Mouse (Mus musculus) c-Kit-positive CD71-positive TER-119-negative erythroid progenitor cells, embryonic 14.5 days (primary cell): Measurements from ENCODE around the gene Ilf3.

ENCODE experiments used
- DNase-seq: peaks from one replicate; pipeline ENCODE4 v3.0.0-alpha.2; 2013; ENCODE audit warnings: low read depth

Ilf3 gene

DNA sequence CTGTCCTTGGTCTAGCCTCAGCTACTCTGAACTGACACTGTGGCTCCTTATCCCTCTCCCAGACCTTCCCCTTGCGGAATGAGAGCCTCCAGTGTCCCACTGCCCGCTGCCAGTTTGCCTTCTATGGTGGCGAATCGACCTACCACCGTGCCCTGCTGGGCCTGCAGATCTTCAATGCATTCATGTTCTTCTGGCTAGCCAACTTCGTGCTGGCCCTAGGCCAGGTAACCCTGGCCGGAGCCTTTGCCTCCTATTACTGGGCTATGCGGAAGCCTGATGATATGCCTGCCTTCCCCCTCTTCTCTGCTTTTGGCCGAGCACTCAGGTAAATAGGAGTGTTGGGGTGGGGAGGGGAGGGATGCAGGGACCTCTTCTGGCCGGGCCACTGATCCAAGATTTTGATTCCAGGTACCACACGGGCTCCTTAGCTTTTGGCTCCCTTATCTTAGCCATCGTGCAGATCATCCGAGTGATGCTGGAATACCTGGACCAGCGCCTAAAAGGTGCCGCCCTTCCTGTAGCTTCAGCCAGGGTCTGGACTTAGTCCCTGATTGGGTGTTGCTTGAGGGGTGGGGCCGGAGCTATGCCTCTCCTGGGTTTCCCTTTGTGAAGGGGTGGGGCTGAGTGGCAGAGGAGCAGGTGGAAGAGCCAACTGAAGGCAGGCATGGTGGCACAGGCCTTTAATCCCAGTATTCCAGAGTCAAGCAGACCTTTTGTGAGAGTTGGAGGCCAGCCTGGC is 20.9 kb upstream of the Ilf3 start:
- no peak for DNase-seq

DNA sequence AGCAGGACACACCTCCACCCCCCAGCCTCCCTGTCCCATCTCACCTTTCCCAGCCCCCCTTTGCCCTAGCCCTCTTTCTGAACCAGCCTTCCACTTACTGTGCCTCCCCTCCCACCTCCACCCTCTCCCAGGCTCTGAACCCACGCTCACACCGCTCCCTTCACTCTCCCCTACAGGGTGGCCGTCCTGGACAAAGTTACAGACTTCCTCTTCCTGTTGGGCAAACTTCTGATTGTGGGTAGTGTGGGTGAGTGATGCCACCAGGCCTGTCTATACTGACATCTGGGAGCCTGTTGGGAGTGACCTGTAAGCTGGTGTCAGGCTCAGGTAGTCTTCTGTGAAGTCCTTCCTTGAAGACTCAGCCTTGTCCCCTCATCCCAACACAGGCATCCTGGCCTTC is 19.5 kb upstream of the Ilf3 start:
- no peak for DNase-seq

DNA sequence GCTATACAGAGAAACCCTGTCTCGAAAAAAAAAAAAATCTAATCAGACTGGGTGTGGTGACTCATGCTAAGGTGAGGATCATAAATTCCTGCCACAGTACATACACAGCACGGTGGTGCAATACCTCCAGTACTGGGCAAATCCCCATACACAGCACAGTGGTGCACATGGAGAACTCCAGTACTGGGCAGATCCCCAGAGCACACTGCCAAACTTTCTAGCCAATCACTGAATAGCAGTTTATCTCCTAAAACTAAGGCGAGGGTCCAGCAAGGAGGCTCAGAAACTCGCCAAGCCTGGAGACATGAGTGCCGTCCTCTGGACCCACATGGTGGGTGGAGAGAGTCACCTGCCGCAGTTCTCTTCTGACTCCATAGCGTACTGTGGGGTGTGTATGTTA is 16.5 kb upstream of the Ilf3 start:
- no peak for DNase-seq

DNA sequence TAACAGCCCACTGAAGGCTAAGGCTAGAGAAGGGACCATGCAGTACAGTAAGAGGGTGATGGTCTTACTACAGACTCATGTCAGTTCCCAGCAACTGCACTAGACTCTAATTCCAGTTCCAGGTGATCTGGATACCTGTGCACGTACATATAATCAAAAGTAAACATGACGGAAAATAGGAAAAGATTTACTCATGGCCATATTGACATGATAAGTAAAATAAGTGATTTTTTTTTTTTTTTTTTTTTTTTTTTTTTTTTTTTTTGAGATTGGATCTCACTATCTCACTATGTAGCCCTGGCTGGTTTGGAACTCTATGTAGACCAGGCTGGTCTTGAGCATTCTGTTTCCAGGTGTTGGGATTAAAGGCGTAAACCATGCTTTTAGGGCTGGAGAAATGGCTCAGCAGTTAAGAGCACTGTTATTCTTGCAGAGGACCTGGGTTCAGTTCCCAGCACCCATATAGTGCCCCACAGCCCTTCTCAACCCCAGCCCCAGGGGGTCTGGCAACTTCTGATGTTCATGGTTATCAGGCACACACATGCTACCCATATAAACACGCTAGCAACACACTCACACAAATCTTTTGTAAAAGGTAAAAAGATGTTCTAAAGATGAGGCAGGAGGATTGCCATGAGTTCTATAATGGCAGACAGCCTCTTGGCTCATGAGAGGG is 15.8 kb upstream of the Ilf3 start:
- no peak for DNase-seq

DNA sequence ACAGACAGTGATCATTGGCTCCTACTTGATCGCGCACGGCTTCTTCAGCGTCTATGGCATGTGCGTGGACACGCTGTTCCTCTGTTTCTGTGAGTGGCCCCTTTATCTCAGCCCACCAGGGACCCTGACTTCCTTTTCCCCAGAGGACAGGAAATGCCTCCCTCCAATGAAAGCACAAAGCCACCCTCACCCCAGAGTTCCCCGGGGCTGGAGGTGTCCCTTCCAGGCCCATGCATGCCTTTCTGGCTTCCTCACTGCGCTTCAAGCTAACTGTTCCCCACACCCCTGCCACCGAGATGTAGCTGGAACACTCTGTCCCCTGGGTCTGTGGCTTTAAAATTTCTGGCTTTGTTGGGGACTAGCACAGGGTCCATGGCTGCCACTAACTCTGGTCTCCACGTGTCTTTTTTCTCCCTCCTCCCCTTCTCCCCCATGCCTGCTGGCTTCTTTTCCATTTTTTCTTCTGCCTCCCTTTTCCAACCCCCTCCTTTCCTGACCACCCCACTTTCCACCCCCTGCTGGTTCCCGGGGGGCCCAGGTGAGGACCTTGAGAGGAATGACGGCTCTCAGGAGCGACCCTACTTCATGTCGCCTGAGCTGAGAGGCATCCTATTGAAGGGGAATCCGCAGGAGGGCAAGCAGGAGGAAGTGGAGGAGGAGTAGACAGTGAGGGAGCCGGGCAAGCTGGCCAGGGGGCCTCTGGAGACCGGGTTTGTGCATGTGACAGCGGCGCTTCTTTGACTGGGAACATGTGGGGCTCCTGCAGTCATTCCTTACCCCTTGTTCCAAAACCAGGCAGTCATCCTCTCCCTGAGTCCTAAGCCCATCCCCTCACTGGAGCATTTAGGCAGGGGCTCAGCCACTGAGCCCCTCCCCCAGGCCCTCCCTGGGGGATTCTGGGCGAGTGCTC is 15.0 kb upstream of the Ilf3 start:
- no peak for DNase-seq

DNA sequence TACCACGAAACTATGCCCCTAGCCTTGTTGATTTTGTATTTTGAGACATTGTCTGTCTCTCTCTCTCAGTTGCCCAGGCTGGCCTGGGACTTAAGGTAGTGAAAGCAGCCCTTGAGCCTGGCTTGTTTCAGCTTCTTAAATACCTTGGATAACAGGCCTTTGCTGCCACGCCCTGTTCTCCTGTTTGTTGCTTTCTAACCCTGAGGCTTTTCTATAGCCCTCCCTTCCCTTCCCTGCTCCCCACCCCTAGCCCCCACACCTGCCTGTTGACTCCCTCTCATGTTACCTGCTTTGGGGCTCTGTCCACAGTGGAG is 14.3 kb upstream of the Ilf3 start:
- no peak for DNase-seq

DNA sequence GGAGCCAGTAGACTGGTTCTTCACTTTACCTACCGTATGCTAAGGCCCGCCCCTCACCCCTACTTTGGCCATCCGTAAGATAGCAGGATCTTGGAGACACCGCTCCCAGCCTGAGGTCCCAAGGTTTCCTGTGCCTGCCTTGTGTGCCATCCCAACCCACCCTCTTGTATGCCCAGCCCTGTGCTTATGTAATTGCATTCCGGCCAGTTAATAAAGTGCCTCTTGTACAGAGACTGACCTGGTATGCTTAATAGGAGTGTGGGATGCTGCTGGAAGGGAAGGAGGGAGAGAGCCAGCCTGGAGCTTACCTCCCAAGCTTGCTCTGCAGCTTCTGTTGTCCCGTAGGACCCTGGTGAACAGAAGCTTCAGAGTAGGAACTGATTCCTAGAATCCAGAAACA is 12.9 kb upstream of the Ilf3 start:
- no peak for DNase-seq

DNA sequence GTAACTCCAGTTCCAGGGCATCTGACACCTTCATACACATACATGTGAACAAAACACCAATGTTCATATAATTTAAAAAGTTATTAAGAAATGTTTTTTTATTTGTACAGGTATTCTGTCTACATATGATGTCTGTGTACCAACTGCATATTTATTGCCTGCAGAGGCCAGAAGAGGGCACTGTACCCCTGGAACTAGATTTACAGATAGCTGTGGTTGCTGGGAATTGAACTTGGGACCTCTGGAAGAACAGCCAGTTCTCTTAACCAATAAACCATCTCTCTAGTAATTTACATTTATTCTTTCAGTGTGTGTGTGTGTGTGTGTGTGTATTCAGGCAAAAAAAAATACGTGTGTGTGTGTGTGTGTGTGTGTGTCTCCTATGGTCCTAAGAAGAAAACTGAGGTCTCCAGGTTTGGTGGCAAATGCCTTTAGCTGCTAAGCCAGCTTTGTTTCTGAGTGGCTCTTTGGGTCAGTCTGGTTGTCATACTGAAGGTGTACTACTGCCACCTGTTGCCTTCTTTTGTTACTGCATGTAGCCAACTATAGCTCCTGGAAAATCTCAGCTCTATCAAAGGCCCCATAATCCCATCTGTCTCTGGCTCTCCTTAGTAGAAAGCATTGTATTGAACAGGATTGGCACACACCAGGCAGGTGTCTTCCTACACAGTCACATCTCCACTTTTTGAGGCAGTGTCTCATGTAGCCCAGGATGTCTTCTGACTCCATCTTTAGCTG is 10.5 kb upstream of the Ilf3 start:
- peak; percentile 63 for DNase-seq

DNA sequence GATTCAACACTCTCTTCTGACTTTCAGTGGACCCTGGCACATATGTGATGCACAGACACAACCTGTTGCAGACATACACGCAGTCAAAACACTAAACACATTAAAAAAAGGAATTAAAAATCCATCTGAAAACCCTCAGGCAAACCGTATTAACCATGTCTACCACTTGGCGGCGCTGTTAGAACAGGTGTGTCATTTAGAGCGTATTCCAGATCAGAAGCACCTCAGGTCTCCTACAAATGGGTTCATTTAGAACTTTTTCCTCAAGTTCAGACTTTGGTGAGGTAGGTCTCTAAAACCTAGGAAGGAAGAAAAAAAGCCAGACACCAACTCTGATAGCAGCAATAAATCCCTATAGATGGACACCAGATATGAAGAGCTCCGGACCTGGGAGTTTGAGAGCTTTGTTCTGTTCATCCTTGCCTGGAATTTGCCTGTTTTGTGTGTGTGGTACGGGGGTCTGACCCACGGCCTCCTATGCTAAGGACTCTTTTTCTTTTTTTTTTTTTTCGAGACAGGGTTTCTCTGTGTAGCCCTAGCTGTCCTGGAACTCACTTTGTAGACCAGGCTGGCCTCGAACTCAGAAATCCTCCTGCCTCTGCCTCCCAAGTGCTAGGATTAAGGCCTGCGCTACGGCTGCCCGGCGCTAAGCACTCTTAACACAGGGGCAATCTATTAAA is 990 bp upstream of the Ilf3 start:
- peak; percentile 82 for DNase-seq

DNA sequence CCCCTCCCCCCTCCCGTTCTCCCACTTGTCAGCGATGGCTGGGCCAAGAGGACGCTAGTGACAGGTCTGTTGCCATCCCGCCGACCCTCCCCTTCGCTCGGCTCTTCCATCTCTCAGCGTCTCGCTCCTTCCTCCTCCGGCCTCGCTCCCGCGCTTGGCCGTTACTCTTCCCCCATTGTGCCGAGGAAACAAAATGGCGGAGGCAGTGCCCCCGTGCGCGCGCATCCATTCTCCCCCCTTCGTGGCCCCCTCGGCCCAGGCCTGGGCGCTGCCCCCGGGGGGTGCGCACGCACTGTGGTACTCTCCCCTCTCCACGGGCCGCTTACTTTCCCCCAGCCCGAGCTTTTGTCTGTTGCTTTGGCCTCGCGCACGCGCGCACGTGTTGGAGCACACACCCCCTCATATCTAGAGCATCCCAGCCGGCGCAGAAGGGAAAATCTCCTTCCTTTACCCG is 487 bp downstream of the Ilf3 start:
- no peak for DNase-seq

DNA sequence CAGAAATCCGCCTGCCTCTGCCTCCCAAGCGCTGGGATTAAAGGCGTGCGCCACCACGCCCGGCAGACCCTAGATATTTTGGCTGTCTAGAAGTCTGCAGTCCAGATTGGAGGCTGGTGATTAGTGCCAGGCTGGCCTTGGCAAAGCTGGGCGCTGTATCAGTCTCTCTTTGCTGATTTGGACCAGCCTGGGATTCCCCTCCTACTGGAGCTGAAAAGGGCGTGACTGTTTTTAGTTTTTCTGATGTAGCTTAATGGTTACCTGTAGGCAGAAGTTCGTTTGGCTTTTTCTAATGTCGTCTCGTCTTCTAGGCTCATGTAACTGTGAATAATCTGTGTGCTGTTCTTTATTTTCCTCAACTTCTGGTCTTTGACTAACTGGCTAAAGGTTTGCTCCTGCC is 1.4 kb downstream of the Ilf3 start:
- DNase-seq, result no peak

DNA sequence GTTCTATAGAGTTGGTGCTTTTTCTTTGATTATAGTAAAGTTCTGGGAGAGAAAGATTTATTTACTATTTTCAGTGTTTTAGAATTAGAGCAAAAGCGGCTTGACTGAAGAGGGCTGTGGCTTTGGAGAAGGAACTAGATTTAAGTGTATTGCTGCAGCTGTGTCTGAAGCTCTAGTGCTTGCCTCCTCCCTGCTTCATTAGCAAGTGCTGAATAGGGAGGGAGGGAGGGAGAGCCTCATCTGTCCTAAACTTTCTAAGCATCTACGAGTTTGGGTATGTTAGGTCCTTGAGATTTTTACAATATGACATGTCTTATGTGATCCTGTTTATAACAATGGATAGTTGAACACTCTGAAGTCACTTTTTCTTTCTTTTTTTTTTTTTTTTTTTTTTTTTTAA is 3.2 kb downstream of the Ilf3 start:
- DNase-seq, result no peak

DNA sequence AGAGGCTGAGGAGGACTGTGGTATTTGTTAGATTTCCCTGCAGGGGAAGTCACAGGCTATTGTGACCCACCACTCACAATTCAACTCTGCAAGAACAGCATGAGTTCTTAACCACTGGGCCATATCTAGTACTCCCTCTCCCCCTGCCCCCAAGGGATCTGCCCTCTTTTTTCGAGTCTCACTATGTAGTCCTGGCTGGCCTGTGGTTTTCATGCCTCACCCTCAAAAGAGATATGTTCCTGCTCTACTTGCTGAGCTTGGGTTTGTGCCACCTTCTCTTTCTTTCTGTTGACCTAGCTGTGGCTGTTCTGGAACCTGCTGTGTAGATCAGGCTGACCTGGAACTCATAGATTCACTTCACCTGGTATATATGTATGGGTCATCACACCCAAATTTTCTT is 4.8 kb downstream of the Ilf3 start:
- DNase-seq, result no peak

DNA sequence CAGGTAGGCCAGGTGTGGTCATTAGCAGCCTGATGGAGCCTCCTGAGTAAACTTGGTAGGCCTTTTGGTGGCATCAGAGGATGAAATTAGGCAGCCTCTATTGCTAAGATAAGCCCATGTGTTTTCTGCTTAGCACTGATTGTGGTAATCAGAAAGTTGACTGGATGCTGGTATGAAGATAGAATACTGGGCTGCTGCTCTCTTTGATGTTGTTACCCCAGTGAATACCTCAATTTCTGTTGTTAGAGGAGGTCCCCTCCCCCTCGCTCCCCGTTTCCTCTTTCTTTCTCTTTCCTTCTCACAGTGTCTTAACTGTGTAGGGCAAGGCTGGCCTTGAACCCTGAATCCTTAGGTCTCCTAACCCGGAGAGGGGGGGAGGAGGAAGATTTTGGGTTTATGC is 11.5 kb downstream of the Ilf3 start:
- DNase-seq, result no peak

DNA sequence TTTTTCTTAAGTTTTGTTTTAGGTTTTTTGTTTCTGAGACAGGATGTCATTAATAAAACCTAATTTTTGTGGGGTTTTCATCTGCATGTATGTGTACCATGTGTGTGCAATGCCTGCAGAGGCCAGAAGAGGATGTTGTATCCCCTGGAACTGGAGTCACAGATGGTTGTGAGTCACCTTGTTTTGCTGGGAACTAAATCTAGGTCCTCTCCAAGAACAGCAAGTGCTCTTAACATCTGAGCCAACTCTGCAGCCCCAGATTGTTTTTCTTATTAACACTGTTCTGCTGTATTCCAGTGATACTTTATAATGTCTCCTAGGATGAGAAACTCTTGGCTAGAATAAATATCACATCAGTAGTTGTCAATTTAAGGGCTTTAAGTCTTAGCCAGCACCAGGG is 13.2 kb downstream of the Ilf3 start:
- DNase-seq, result no peak

DNA sequence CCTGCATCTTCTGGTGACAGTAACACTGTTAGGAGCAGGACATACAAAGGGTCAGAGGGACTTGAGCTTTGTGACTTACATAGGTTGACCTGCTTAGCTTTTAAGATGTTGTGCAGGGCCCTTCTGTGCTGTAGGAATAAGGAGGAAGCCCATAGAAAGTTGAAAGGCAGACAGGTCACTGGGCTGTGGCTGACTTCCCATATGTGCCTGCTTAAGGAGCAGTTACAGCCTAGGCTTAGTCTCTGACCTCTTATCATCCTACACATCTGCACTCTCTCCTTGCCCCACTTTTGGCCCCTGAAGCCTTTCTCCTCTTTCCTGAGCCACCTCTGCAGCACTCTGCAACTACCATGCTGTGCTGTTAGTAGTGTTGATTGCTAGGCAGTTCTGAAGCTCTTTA is 16.3 kb downstream of the Ilf3 start:
- no peak for DNase-seq

DNA sequence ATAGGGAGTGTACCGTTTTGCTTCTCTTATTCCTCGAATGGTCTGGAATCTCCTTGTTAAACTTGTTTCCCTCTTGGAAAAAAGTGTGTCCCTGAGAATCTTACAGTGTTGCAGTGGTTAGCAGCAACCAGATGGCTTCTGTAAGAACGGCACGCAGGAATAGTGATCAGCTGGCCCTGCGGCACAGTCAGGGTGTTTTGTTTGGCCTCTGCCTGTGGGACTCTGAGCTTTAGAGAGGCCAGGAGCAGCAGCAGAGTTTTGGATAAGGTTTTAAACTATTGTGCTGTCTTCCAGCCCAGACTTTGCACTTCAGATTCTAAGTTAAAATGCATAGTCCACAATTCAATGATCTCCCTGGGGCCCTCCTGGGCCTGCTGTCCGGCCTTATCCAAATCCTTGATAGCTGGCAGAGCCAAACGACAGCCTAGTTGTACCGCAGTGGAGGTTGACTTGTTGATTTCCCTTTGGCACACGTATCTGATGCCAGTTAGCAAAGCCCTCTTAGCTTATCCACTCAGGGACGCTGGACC is 25.0 kb downstream of the Ilf3 start:
- no peak for DNase-seq

DNA sequence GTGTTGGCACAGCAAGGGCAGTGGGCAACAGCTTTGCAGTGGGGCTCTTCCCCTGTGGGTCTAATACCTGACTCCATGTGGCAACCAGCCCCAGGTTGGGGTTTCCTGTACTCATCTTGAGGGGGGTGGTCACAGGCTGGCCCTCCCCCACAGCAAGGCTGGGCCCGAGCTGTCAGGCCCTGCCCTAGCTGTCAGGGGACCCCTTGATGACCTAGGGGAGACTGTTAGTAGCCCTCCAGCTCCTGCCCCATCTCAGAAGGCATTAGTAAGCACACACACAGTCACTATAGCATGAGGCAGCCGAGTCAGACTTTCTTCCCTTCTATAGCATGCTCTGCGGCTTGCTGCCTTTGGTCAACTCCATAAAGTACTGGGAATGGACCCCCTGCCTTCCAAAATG is 28.0 kb downstream of the Ilf3 start:
- DNase-seq, result no peak

DNA sequence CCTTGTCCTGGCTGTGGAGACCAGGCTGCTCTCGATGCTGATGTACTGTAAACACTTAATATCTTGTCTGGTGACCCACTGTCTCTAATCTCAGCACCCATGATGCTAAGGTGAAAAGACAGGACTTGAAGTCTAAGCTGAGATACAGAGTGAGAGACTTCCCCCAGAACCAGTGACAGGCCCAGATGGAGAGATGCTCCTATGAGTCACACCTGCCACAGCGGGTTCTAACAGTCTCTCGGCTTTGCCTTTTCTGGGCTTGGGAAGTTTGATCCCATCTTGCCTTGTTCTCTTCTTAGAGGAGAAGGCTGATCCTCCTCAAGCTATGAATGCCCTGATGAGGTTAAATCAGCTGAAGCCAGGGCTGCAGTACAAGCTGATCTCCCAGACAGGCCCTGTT is 29.5 kb downstream of the Ilf3 start:
- DNase-seq, result no peak

DNA sequence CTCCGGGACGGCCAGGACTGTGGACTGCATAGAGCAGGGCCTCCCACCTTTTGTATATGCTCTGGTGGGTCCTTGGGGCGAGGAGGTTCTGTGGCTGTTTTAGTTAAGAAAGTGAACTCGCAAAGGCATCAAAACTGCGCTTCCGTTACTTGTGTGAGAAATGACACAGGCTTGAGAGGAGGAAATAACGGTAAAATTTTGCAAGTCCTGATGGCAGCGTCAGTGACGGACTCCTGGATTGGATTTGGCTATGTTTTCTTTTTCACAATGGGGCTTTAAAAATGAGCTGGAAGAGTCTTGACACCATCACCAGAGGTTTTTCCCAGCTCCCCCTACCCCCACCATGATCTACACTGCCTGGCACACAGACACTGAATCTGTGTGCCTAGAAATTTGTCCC is 33.4 kb downstream of the Ilf3 start:
- DNase-seq, result no peak

DNA sequence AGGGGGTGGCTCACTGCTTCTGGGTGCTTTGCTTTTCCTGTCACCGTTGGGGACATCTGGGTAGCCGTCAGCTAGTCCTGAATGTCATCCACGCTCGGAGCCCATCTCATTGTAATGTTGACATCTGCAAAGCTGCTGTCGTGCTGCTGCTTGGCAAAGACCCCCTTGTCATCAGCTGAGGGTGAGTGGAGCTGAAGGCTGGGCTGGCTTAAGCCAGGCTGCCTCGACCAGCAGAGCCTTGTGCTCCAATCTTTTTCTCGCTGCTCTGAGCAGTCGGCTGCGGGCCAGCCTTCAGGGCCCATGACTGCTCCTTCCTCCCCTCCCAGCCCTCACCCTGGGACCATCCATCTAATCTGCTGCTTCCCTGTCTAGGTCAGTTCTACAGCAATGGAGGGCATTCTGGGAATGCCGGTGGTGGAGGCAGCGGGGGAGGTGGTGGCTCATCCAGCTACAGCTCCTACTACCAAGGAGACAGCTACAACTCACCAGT is 35.1 kb downstream of the Ilf3 start:
- no peak for DNase-seq
